Mouse (Mus musculus): ENCODE data around the gene Dip2b. TPM values are rescaled to one million over a fixed set of nuclear protein-coding genes. Genes with fewer than 3 reads are reported as not detected.

Dip2b gene
- polyA plus RNA-seq, 1 experiment from 2014 or later: 2.4 TPM

DNA sequence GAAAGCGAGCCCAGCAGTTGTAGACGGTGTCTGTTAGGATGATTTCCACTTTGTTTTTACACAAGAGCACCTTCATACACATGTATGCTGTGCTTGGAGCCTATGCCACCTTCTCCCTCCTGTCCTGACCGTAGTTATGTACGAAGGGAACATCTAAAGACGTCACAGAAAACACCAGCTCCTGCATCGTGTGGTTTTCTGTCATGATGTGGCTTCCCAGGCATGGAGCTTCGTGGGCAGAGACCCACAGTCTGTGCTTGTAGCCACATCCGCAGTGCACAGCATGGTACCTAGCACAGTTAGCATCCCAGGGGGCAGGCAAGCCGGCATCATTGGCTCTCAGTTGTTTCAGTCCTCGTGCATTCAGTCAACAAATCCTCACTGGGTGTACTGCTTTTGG lies 143.4 kb downstream of the Dip2b start:
- H3K4me1 ChIP-seq (replicated peaks): peaks cover 6% of the 10 kb centered on the region; the same call in 1 of the 2 replicates
- no peaks in the 10 kb centered on the region for H3K27me3 ChIP-seq
- no peak overlapping the region for H3K4me3 ChIP-seq (replicated peaks)
- 77% methylated on average over 10 of the region's 10 CpGs for WGBS (ENCODE audit: insufficient replicate concordance)
- no peak overlapping the region for H3K27ac ChIP-seq (replicated peaks)
- H3K9ac ChIP-seq: no peak overlapping the region
- no peak for ATAC-seq (ENCODE audit: insufficient read depth)
- H3K9me3 ChIP-seq (replicated peaks): no peaks in the 10 kb centered on the region
- H3K4me2 ChIP-seq: no peak overlapping the region
- H3K36me3 ChIP-seq (replicated peaks): peaks cover 50% of the 10 kb centered on the region

GRCm38 (mm10) chr15:100182526-100183280 lies 144.2 kb downstream of the Dip2b start:
- whole genome bisulfite sequencing (ENCODE audit: insufficient replicate concordance): 79% methylated on average over 28 of the region's 28 CpGs
- Histone ChIP-seq H3K4me2 (no peak overlapping the region), H3K36me3 (replicated peaks) (peaks cover 54% of the 10 kb centered on the region), H3K27ac (replicated peaks) (no peak overlapping the region), H3K9me3 (replicated peaks) (no peaks in the 10 kb centered on the region), H3K4me1 (replicated peaks) (peaks cover 6% of the 10 kb centered on the region; the same call in 1 of the 2 replicates), H3K27me3 (no peaks in the 10 kb centered on the region), H3K4me3 (replicated peaks) (no peak overlapping the region), H3K9ac (no peak overlapping the region)
- no peak for ATAC-seq (ENCODE audit: insufficient read depth)

DNA sequence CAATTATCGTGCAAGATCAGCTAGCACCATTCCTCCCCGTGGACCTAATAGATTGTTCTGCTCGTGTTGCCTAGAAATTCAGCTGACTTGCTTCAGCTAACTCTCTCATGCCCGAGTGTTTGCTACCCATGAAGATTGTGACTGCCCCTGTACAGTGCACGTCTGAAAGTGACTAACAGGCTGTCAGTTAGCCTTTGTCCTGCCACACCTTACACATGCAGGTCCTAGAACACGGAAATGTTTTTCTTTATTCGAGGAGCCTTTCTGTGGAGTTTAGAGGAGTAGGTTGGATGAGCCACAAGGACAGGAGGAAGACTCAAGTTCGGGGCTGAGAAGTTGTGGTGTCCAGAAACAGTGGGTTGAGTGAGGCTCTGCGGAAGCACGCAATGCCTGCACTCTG lies 145.0 kb downstream of the Dip2b start:
- Histone ChIP-seq H3K36me3 (replicated peaks) (peaks cover 55% of the 10 kb centered on the region), H3K27ac (replicated peaks) (no peak overlapping the region), H3K9ac (no peak overlapping the region), H3K4me1 (replicated peaks) (peaks cover 9% of the 10 kb centered on the region; the same call in 1 of the 2 replicates), H3K27me3 (no peaks in the 10 kb centered on the region), H3K9me3 (replicated peaks) (no peaks in the 10 kb centered on the region), H3K4me2 (no peak overlapping the region), H3K4me3 (replicated peaks) (no peak overlapping the region)
- no peak for ATAC-seq (ENCODE audit: insufficient read depth)
- WGBS (ENCODE audit: insufficient replicate concordance): 68% methylated on average over 10 of the region's 10 CpGs

GRCm38 (mm10) chr15:100184821-100185496 lies 146.5 kb downstream of the Dip2b start:
- H3K9me3 ChIP-seq (replicated peaks): no peaks in the 10 kb centered on the region
- no peak overlapping the region for H3K27ac ChIP-seq (replicated peaks)
- H3K9ac ChIP-seq: no peak overlapping the region
- 62% methylated on average over 5 of the region's 5 CpGs for WGBS (ENCODE audit: insufficient replicate concordance)
- no peak for ATAC-seq (ENCODE audit: insufficient read depth)
- peaks cover 51% of the 10 kb centered on the region for H3K36me3 ChIP-seq (replicated peaks)
- H3K4me1 ChIP-seq (replicated peaks): peaks cover 14% of the 10 kb centered on the region; the same call in 1 of the 2 replicates
- H3K27me3 ChIP-seq: no peaks in the 10 kb centered on the region
- no peak overlapping the region for H3K4me3 ChIP-seq (replicated peaks)
- no peak overlapping the region for H3K4me2 ChIP-seq

- Histone ChIP-seq H3K4me3 (replicated peaks) (no peak overlapping the region), H3K9me3 (replicated peaks) (no peaks in the 10 kb centered on the region), H3K4me2 (no peak overlapping the region), H3K27me3 (no peaks in the 10 kb centered on the region), H3K27ac (replicated peaks) (no peak overlapping the region), H3K4me1 (replicated peaks) (peaks cover 14% of the 10 kb centered on the region; the same call in 1 of the 2 replicates), H3K36me3 (replicated peaks) (peaks cover 56% of the 10 kb centered on the region), H3K9ac (no peak overlapping the region)
- 63% methylated on average over 9 of the region's 9 CpGs for WGBS (ENCODE audit: insufficient replicate concordance)
- ATAC-seq (ENCODE audit: insufficient read depth): no peak
Observed at GRCm38 (mm10) chr15:100186234-100186633, 147.8 kb downstream of the Dip2b start.

DNA sequence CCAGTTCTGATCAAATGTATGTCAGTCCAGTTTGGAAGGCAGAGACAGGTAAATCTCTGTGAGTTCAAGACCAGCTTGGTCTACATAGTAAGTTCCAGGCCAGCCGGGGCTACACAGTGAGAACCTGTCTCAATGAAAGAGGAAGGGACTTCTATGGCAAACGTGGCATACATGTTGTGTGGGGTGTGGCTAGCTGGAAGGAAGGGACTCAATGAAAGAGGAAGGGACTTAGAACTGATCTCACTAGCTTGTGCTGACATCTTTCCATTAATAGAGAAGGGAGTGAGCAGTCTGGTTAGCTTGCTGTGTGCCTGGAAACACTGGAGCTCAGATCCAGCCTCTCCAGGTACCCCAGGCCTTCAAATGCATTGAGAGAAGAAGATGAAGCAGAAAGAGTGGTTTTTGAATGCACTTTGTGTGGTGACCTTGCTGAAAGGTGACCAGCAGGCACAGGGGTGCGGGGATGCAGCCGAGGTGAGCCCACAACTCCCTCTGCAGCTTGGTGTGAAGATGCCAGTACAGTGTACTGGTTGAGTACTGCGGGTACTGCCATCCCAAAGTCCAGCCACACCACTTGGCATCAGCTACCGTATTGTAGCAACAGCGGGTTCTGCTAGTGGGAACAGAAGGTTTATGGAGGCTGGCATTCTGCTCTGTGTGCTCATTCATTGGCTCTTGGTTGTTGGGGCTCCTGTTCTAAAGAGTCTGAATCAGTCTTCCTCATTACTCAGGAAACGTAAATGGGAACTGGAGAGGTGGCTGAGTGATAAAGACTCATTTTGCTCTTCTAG lies 148.6 kb downstream of the Dip2b start:
- no peak for ATAC-seq (ENCODE audit: insufficient read depth)
- peaks cover 14% of the 10 kb centered on the region; the same call in 1 of the 2 replicates for H3K4me1 ChIP-seq (replicated peaks)
- H3K9ac ChIP-seq: no peak overlapping the region
- 71% methylated on average over 8 of the region's 8 CpGs for WGBS (ENCODE audit: insufficient replicate concordance)
- no peaks in the 10 kb centered on the region for H3K27me3 ChIP-seq
- peaks cover 56% of the 10 kb centered on the region for H3K36me3 ChIP-seq (replicated peaks)
- H3K27ac ChIP-seq (replicated peaks): no peak overlapping the region
- H3K4me3 ChIP-seq (replicated peaks): no peak overlapping the region
- no peaks in the 10 kb centered on the region for H3K9me3 ChIP-seq (replicated peaks)
- H3K4me2 ChIP-seq: no peak overlapping the region

DNA sequence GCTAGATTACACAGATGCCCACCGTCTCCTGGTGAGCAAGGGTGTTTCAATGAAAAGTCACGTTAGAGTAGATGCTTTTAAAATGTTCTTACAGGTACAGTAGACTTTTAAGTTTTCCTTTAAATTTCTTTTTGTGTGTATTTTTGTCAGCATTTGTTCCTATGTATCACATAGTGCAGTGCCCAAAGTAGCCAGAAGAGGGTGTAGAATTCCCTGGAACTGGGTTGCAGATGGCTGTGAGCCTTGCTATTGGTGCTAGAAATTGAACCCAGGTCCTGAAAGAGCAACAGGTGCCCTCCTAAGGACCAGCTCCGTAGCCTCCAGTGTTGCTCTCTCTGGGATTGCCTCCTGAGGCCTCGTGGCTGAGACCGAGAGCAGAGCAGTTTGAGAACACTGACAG lies 150.1 kb downstream of the Dip2b start:
- Histone ChIP-seq H3K4me1 (replicated peaks) (peaks cover 14% of the 10 kb centered on the region; the same call in 1 of the 2 replicates), H3K9me3 (replicated peaks) (no peaks in the 10 kb centered on the region), H3K9ac (no peak overlapping the region), H3K4me3 (replicated peaks) (no peak overlapping the region), H3K27ac (replicated peaks) (no peak overlapping the region), H3K27me3 (no peaks in the 10 kb centered on the region), H3K4me2 (no peak overlapping the region), H3K36me3 (replicated peaks) (peaks cover 60% of the 10 kb centered on the region)
- 67% methylated on average over 5 of the region's 5 CpGs for WGBS (ENCODE audit: insufficient replicate concordance)
- no peak for ATAC-seq (ENCODE audit: insufficient read depth)

- WGBS (ENCODE audit: insufficient replicate concordance): 79% methylated on average over 14 of the region's 14 CpGs
Observed at GRCm38 (mm10) chr15:100188962-100189404, 150.5 kb downstream of the Dip2b start.

GRCm38 (mm10) chr15:100190083-100190482 lies 151.6 kb downstream of the Dip2b start:
- Histone ChIP-seq H3K27me3 (no peaks in the 10 kb centered on the region), H3K9ac (no peak overlapping the region), H3K9me3 (replicated peaks) (no peaks in the 10 kb centered on the region), H3K36me3 (replicated peaks) (peaks cover 52% of the 10 kb centered on the region), H3K4me1 (replicated peaks) (peaks cover 14% of the 10 kb centered on the region; the same call in 1 of the 2 replicates), H3K4me3 (replicated peaks) (no peak overlapping the region), H3K4me2 (no peak overlapping the region), H3K27ac (replicated peaks) (no peak overlapping the region)
- WGBS (ENCODE audit: insufficient replicate concordance): 76% methylated on average over 5 of the region's 5 CpGs
- no peak for ATAC-seq (ENCODE audit: insufficient read depth)

More at GRCm38 (mm10) chr15:100188962-100189404, 150.5 kb downstream of the Dip2b start:
- H3K36me3 ChIP-seq (replicated peaks): peaks cover 62% of the 10 kb centered on the region
- no peak overlapping the region for H3K4me3 ChIP-seq (replicated peaks)
- ATAC-seq (ENCODE audit: insufficient read depth): no peak
- no peaks in the 10 kb centered on the region for H3K27me3 ChIP-seq
- H3K4me1 ChIP-seq (replicated peaks): peaks cover 14% of the 10 kb centered on the region; the same call in 1 of the 2 replicates
- no peak overlapping the region for H3K27ac ChIP-seq (replicated peaks)
- H3K9ac ChIP-seq: no peak overlapping the region
- no peak overlapping the region for H3K4me2 ChIP-seq
- H3K9me3 ChIP-seq (replicated peaks): no peaks in the 10 kb centered on the region

- Histone ChIP-seq H3K9ac (no peak overlapping the region), H3K4me3 (replicated peaks) (no peak overlapping the region), H3K4me1 (replicated peaks) (no peaks in the 10 kb centered on the region), H3K36me3 (replicated peaks) (peaks cover 22% of the 10 kb centered on the region), H3K27ac (replicated peaks) (no peak overlapping the region), H3K27me3 (no peaks in the 10 kb centered on the region), H3K9me3 (replicated peaks) (no peaks in the 10 kb centered on the region), H3K4me2 (no peak overlapping the region)
- 83% methylated on average over 11 of the region's 11 CpGs for WGBS (ENCODE audit: insufficient replicate concordance)
- ATAC-seq (ENCODE audit: insufficient read depth): no peak
Observed at GRCm38 (mm10) chr15:100198983-100199745, 160.7 kb downstream of the Dip2b start.
